Mouse (Mus musculus) right cerebral cortex, postnatal 10 days (tissue): ENCODE measurements around the gene Cd247.
A peak's percentile ranks its signal among the peaks of the same experiment; 100 is the strongest.
"Not testable (repeated sequence)": the region's sequence is repeated elsewhere in the genome, so short reads cannot be mapped to it uniquely, and the experiment has no call there.

Source experiments
- DNase-seq, 2 experiments: peaks; one replicate each; pipeline ENCODE4 v3.0.0; 2021; ENCODE audit warnings: low spot score in 2 of 2

Gene Cd247

GRCm38 (mm10) chr1:165788511-165788910 lies at the start of gene Cd247:
TSS of gene Cd247 (plus strand) at chr1:165788681.
- no peak for DNase-seq

DNA sequence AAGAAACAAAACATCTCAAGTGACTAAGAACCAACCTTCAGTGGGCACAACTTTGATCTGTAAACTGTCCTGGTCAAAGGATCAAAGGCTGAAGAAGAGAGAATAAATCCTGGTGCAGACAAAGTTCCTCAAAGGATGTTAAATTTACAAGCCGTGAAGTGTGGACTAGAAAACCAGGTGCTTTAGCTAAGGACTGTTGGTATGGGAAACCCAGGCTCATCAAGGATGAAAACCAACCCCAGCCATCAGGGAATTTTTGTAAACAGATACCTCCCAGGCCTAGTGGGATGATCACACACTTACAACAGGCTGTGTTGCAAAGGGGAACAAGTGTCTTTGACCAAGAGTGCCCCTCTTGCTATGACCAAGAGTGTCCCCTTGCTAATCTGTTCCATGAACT lies 49.5 kb upstream of the Cd247 start:
- DNase-seq: no peak

DNA sequence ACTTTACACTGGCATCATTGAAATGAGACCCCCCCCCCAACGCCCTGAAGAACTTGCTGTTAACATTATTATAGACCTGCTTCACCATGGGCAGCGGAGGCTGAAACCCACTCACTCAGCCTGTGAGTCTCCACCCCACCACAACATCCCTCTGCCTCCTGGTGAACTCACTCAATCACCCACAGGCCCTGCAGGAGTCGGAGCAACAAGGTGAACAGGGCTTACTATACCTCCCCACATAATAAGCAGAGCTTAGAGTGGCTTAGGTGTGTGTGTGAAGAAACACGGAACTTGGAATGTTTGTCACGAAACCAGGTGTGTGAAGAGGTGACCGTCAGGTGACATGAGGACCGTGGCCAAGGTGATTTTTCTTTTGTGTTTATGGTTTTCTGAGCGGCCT lies 46.5 kb upstream of the Cd247 start:
- DNase-seq: no peak

DNA sequence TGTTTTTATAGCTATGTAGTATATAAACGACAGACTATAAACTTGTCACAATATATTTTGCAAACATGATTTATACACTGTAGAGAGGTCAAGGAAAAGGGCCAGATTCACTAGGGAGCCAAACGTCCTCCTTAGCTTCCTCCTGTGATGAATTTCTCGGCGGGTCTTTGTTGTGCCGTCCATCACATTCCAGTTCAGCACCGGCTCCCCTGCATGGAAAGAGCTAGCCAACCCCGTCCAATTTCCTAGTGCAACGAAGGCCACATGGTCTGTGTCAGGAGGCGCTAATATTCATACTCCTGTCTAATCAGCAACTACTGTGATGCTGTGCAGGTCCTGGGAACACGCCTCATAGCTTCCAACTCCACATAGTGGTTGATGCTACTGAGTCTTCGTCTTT lies 40.4 kb upstream of the Cd247 start:
- no peak for DNase-seq

DNA sequence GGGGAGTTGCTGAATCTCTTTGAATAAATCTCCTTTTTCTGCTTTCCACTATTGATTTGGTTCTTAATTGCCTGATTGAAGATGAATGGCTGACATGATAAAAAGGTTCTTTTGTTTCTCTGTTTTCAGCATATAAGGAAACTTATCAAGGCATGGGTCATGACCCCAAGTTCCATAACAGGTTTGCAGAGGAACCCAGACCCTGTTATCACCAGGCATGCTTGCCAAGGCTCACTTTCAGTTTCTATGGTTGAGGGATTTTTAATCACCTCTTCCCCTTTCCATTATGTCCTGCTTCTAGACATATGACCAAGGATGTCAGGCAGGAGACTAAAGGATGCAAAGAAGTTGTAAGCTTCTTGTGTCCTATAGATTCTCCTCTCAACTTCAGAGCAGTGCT lies 37.3 kb upstream of the Cd247 start:
- DNase-seq: no peak

DNA sequence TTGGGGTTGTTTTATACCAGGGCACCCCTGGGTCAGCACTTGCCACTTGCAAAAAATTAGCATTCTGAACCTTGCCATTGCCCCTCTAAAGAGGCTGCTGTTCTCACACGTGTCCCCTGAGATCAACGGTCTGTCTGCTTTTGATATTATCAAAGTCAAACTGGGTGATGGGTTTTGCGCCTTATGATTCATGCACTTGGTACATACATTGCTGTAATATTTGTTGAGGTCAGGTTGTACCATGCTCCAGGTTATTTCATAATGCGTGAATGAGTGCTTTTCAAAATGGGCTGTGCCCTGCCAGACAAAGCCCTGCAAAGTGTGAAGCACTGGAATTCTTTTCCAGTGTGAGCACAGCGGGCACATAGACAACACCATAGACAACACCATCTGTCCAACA lies 36.6 kb upstream of the Cd247 start:
- no peak for DNase-seq

DNA sequence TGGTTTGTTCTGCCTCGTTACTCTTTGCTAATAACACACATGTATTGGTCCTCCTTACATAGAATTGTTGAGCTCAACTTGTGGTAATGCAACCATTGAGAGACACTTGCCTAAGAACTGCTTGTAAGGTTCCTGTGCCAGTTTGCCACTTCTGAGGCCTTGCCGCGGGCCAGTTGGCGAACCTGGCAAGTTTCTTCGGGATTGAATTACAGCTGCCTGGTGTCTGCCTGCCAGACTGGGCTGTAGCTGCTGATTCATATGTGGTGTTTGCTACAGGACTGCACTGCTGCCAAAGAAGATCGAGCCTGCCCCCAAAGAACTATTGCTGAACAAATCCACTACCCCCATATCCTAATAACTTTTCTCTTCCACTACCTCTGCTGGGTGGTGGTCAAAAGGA lies 34.3 kb upstream of the Cd247 start:
- DNase-seq: no peak

- no peak for DNase-seq
Measured at GRCm38 (mm10) chr1:165755194-165755593, 33.3 kb upstream of the Cd247 start.

DNA sequence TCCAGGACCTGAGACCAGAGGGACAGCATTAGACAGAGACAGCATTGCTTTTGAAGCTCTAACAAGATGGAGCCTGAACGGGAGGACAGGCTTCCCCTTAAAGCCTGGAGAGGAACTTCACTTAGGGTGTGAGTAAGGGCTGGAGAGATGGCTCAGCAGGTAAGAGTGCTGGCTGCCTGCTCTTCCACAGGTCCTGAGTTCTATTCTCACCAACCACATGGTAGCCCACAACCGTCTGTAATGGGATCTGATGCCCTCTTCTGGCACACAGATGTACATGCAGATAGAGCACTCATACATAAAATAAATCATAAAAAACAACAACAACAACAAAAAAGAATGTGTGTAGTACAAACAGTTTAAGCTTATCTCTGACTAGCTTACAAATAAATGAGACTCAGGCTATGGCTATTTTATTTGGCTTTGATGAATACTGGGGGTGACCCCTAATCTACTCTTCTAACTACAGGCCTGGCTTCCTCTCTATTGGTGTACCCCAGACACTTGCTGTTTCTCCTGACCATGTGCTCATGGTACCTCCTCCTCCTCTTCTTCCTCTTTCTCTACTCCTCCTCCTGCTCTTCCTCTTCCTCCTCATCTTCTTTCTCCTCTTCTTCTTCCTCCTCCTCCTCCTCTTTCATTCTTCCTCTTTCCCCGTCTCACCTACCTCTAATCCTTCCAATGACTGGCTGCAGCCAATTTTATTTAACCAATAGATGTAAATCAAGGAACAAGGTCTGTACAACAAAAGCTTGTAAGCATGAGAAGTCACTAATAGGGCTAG lies 26.8 kb upstream of the Cd247 start:
- no peak for DNase-seq

DNA sequence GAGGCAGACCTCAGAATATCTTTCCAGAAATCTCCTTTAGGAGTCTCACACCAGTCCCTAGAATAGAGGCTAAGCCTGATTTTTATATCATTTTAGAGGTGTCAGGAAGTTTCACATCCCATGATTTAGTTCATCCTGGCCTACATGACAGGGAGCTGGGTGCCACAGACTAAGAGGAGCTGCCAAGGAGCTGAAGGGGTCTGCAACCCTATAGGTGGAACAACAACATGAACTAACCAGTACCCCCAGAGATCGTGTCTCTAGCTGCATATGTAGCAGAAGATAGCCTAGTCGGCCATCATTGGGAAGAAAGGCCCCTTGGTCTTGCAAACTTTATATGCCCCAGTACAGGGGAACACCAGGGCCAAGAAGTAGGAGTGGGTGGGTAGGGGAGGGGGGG lies 26.0 kb upstream of the Cd247 start:
- DNase-seq: not testable (repeated sequence)

- DNase-seq: no peak
Measured at GRCm38 (mm10) chr1:165762914-165763634, 25.4 kb upstream of the Cd247 start.

GRCm38 (mm10) chr1:165763635-165764372 lies 24.7 kb upstream of the Cd247 start, which contains the start of gene Creg1:
TSS of gene Creg1 (plus strand) at chr1:165763746.
- DNase-seq: peak; percentile 96

DNA sequence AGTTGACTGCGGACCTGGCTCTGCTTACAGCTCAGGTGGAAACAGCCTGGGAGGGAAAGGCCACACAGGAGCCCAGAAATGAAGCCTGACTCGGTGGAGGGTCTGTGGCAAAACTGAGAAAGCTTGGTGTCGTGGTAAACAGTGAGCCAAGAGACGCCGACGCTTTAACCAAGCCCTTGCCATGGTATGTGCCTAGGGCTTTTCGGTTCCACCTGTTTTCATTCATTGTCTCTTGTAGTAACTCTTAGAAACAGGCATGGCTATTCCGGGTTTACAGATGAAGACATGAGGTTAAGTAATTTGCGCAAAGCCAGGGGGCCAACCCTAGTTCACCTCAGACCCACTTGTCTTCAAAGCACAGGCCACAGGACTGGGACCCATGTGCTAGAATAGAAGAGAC lies 23.9 kb upstream of the Cd247 start:
- no peak for DNase-seq

- no peak for DNase-seq
Measured at GRCm38 (mm10) chr1:165765041-165765440, 23.4 kb upstream of the Cd247 start.

DNA sequence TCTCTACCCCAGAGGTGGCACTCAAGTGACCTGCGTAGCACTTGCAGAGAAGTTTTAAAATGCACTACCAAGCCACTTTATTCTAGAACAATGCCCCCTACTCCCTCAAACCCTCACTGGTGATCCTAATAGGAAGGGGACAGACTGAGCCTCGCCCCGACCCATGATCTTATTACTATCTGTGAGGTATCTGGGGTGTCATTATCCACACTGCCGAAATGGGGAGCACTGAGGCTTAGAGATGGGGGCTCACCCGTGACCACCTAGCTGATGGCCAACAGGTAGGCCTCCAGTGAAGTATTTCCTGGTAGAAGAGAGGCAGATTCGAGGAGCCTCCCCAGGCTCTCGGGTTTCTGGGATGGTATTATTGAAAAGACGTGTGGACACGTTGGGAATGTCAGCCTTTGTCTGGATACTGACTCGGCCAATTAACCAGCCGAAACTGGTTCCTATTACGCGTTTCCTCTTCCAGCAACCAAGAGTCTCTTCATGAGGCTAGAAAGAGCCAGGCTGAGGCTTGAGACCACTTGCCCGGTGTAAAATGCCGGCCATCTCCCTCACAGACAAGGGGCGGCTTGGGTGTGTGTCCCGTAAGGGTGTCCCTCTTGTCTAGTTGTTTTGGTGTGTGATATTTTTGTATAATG lies 22.7 kb upstream of the Cd247 start:
- DNase-seq: no peak

- DNase-seq: no peak
Measured at GRCm38 (mm10) chr1:165766295-165766890, 22.1 kb upstream of the Cd247 start.

DNA sequence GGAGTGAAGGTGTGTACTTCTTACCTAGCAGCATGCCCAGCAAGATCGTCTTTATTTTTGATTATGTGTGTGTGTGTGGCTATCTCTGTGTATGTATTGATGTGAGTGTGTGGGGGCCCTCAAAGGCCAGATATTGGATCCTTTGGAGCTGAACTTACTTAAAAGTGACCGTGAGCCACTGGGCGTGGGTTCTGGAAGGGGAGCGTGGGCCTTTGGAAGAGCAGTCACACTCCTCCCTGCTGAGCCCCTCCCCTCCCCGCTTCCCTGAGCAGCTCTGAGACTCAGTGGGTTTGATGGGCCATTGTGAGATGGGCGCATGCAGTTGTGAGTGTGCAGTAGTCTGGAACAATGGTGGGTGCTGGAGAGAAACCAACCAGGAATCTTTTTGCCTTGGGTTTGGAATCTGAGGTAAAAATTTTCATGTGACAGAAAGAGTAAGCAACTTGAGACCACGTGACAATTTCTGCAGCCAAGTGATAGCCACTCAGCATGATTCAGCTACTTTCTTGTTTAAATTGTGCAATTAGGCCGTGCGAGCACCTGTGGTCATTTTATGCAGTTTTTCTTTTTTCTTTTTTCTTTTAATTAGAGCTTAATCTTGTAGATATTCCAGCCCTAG lies 19.5 kb upstream of the Cd247 start:
- no peak for DNase-seq

DNA sequence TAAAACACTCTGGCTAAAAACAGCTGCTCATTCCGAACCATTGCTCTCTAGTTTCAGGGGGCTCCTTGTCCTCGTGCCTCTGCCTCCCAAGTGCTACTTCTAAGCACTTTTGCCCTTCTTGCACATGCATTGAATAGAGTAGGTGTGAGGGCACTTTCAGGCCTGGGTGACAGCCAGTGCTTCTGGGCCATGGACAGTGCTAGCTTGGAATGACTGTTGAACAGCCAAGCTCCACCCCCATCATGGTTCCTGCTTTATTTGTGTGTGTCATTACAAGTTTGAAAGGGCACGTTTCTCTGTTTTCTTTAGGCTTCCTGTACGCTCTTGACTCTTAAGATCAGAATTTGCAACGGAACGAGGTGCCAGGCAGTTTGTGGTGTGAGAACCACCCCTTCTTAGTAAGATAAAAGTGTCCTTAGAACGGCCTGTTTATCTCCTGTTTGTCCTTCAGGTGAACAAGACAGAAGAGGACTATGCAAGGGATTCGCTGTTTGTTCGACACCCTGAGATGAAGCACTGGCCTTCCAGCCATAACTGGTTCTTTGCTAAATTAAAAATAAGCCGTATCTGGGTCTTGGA lies 18.2 kb upstream of the Cd247 start:
- DNase-seq: no peak

GRCm38 (mm10) chr1:165771491-165771897 lies 17.0 kb upstream of the Cd247 start:
- DNase-seq: peak; percentile 65 to 75

DNA sequence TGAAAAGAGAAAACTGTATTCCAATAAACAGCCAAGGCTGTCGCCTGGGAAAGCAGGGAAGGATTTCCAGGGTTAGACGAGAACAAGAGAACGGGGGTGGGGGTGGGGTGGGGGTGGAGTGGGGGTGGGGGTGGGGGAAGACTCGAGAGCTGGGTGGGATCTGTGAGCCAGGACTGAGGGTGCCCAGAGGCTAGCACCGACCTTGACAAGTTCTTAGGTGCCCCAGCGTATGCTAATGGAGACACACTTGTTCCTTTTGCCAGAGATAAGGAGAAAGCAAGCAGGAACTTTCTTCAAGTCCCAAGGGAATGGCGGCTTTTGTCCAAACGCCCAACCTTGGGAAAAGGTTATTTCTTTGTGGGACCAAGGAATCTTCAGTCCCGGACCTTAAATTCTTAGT lies 16.5 kb upstream of the Cd247 start:
- DNase-seq: no peak
